Mouse (Mus musculus): ENCODE results near the gene Ipo4.

The Ipo4 gene

DNA sequence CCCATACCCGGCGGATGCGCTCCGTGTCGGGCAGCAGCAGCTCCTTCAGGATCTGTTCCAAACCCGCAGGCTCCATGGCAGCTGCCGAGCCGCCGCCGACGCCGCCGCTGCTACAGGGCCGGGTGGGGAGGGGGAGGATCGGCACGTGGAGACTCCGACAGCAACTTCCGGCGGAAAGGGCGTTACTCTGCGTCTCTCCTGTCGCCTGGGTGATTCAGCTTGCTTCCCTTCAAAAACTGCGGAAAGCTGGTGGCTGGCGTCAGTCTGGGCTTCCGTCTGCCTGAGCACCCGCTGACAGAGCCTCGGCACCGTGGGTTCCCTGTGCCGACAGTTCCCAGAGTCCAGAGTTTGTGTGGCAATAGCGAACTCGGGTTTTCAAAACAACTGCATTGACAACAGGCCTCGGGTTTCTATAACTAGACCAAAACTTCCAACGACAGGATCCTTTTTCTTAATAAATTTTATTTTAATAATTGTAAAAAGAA lies at the start of gene Ipo4:
Gene Ipo4, minus strand, starts transcription at position 435 of the 485 bp plus-strand sequence.
- DNase-seq (ENCODE audit: low spot score in 2 of 2): peak; percentile 67 to 78

DNA sequence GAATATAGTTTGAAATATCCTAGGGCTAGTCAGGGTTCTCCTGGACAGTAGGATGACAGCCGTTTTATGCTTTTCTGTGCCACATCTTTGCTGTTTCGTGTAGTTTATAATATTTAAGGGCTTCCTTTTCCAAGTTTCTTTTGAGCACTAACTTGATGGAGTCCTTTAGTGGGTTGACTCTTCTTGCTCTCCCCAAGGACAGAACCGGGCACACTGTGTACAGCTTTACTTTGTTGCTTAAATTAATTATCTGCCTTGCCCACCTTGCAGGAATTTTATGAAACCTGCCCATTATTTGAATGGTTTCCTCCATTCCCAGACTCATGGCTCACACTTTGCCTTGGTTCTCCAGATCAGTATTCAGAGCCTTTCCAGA lies 46.3 kb upstream of the Ipo4 start:
- no peak for DNase-seq (ENCODE audit: low spot score in 2 of 2)

DNA sequence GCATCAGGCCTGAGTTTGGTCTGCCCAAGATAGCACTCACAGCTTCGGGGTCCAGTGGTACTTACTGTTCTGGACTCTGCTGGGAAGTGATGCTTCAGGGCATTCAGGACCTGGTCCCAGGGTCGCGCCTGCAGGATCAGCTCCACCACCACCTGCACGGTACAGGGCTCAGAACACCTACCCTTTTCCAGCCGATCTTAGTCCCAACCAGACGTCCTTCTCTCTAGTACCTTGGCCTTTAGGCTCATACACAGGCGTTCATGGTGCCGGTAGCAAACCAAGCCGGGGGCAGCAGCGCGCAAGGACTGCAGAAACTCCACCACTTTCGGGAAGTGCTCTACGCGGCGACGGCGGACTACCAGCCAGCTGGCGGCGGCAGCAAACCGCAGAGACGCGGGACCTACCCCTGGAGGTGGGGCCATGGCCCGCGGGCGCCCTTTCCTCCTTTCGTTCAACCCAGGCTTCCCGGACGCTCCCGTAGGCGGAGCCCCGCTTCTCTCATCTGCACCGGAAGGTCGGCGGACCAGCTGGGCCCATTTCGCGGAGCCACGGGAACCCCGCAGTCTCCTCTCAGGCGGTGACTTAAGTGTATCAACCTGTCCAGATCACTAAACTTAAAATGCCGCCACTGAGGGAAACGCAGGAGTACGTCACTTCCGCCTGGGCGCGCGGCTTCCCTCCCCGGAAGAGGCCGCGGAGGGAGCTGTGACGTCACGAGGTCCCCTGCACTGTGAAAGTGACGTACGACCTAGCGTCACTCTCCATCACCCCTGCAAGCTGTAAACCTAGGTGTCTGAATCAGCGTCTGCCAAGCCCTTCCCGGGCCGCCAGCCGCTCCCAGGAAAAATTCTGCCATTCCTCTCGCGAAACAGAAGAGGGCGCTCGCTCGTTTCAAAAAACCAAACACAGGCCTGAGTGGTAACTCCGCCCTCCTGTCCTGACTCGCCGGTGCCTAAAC lies 45.7 kb upstream of the Ipo4 start, which contains the start of gene Tinf2:
Gene Tinf2, minus strand, starts transcription at position 661 of the 958 bp plus-strand sequence.
- DNase-seq (ENCODE audit: low spot score in 2 of 2): peak; percentile 96

DNA sequence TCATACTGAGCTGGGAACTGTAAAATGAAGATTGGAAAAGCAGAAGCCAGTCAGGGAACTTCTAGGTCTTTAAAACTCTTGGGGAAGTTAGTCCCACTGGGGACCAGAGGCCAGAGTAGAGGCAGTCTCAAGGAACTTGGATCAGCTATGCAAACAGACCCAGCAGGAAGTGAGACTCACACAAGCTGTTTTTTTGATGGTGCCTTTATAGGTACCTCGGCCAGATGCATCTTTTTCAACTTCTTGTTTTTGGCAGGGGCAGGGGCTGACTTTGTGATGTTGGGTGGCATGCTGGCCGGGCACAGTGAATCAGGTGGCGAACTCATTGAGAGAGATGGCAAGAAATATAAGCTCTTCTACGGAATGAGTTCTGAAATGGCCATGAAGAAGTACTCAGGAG lies 41.9 kb upstream of the Ipo4 start:
- DNase-seq (ENCODE audit: low spot score in 2 of 2): no peak

DNA sequence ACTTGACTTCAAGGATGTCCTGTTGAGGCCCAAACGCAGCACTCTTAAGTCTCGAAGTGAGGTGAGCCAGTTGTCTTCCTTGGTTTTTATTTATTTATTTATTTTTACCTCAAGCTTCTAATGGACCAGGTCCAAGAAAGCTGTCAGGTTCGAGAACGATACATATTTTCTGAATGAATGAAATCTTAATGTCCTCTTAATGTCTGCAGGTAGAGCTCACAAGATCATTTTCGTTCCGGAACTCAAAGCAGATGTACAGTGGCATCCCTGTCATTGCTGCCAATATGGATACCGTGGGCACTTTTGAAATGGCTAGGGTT lies 36.9 kb upstream of the Ipo4 start:
- DNase-seq (ENCODE audit: low spot score in 2 of 2): no peak

DNA sequence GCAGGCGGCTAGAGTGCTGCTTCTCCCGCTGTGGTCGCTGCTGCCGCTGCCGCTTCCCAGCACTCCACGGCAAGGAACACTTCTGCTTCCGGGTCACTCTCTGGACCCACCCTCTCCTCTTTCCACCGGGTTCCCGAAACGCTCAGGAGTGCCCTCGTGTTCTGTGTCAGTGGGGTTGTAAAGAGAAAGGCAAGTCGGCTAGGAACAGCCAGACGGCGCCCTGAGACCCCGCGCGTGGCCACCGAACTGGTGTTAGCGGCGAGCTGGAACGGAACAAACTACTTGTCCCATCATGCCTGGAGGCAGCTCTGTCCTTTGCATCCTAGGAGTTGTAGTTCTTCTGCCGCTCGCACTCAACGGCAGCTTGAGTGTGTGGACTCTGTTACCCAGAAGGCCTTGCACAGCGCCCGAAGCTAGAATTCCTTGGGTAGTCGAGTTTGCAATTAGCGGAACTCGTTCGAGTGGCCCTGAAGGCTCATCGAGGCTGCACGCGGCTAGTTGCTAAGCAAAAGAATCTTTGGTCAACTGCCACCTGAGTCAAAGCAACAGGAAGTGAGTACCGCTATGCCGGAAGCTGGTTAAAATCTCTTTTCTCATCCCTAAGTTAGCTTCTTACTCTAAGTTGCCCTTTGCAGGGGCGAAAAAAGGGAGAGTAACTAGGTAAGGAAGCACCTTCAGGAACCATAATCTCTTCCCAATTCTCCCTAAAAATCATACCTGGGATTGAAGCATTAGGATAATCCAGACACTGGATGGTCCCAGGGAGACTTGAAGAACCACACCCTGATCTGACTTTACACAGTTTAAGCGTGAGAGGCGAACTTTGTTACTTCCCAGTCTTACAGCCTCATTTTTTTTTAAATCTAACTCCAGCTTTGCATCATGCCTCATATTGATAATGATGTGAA lies 36.3 kb upstream of the Ipo4 start, which contains the start of the genes Gmpr2 and Nedd8:
Gene Gmpr2, plus strand, starts transcription at position 109 of the 908 bp plus-strand sequence.
Gene Nedd8, minus strand, starts transcription at position 292 of the 908 bp plus-strand sequence.
- DNase-seq (ENCODE audit: low spot score in 2 of 2): peak; percentile 87 to 93

DNA sequence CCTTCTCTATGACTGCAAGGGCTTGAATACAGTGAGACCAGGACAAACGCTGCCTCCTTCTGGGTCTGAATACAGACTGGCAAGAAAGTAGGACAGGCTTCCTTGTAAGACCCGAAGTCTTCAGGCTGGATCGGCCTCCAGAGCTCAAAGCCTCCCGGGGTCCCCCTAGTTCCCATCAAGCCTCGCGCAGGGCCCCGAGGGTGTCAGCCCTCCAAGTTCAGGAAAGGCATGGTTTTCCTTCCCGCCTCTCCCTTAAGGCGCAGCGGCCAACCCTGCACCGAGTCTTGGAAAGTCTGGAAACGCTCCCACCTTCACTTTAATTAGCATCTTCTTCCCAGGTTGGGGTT lies 35.7 kb upstream of the Ipo4 start:
- DNase-seq (ENCODE audit: low spot score in 2 of 2): no peak

DNA sequence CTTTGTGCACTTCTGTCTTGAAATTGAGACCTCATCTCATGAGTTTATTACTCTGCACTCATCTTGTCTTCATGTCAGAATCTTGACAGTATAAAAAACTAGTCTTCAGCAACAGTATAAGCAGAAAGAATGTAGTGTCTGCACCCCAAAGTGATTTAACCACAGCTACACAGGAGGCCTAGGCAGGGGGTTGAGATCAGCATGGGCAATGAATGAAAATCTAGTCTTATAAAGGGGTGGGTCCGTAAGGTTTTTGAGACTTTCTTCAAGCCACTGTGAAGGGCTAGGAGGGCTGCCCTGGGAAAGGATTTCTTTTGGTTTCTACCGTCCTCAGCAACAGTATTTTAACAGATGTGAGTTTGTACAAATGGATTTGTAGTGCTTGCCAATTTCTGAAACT lies 24.9 kb upstream of the Ipo4 start:
- no peak for DNase-seq (ENCODE audit: low spot score in 2 of 2)

DNA sequence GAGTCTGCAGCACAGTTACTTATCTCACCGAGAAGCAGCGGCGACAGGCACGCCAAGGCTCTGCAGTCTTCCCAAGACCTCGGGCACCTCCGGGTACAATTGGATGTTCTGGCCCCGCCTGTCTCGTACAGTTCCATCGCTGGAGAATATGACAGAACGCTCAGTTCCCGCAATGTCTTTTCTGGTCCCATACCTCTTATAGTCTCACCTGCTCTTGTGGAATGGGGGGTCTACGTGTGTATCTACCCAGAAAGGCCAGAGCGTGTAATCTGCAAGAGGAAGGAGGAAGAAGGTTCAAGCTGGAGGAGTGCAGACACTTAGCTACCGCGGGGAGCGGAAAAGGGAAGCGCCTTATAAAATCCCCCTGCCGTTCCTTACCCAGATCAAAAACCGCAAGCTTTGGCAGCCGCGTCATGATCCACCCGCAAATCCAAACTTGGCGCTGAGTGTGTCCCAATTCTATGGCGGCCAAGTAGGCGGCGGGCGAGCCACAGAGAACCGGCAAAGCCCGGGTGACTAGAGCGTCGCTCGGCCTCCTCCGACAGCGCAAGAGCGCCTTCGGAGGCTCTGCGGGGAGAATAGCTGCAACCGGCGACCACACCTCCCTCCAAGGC lies 24.3 kb upstream of the Ipo4 start, which contains the start of gene Mdp1:
Gene Mdp1, minus strand, starts transcription at position 549 of the 614 bp plus-strand sequence.
- peak; percentile 64 to 76 for DNase-seq (ENCODE audit: low spot score in 2 of 2)

DNA sequence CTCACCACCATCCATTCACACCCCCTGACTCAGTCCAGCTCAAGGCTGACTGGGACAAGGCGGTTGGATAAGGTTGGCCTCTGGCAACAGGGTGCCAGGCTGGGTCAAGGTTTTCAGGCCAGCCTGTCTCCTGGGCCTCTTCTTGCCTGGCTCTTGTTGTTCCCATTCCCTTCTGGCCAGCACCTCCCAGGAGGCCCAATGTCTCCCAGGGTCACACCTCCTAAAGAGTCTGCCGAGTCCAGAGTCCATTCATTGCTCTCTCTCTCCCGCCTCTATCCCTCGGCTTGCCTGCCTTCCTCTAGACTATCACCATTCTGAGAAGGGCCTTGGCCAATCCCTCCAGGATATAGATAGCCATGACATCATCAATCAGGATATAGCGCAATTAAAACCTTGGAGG lies 22.3 kb upstream of the Ipo4 start:
- DNase-seq (ENCODE audit: low spot score in 2 of 2): no peak

DNA sequence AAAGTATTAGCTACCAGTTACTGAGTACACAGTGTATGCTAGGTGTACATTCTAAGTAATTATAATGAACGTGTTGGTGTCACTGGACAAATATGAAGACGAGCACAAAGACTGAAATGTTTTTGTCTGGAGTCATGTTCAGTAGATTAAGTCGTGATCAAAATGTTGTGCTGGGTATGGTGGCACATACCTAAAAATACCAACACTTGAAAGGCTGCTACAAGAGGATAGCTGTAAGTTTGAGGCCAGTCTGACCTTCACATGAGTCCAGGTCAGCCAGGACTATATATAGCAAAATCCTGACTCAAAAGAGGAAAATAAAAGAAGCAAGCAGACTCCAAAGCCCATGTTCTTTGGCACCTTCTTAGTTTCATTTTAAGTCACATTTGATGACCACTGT lies 21.2 kb upstream of the Ipo4 start:
- no peak for DNase-seq (ENCODE audit: low spot score in 2 of 2)

DNA sequence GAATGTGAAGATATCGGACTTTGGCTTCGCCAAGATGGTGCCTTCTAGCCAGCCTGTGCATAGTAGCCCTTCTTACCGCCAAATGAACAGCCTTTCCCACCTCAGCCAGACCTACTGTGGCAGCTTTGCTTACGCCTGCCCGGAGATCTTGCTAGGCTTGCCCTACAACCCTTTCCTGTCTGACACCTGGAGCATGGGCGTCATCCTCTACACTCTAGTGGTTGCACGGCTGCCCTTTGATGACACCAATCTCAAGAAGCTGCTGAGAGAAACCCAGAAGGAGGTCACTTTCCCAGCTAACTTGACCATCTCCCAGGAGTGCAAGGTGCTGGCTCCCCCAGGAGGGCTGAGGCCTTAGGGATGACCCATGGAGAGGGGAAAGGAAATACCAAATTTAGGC lies 15.8 kb upstream of the Ipo4 start:
- no peak for DNase-seq (ENCODE audit: low spot score in 2 of 2)

DNA sequence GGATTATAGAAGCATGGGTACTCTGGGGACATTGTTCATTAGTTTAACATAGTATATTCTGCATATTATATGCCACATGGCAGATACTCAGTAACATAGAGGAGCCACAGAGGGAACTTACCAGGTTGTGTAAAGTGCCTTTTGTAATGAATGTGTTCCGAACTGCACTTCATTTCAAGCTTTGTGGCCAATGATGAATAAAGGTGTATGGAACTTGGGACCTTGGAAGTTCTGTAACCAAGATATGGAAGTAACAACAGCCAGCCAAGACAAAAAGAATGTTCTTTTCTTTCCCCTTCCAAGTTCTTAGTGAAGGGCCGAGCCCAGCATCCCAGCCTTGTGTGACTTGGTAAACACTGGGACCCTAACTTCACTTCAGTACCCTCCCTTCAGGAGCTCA lies 14.1 kb upstream of the Ipo4 start, which contains the start of gene Tssk4:
Gene Tssk4, plus strand, starts transcription at position 301 of the 400 bp plus-strand sequence.
- no peak for DNase-seq (ENCODE audit: low spot score in 2 of 2)

DNA sequence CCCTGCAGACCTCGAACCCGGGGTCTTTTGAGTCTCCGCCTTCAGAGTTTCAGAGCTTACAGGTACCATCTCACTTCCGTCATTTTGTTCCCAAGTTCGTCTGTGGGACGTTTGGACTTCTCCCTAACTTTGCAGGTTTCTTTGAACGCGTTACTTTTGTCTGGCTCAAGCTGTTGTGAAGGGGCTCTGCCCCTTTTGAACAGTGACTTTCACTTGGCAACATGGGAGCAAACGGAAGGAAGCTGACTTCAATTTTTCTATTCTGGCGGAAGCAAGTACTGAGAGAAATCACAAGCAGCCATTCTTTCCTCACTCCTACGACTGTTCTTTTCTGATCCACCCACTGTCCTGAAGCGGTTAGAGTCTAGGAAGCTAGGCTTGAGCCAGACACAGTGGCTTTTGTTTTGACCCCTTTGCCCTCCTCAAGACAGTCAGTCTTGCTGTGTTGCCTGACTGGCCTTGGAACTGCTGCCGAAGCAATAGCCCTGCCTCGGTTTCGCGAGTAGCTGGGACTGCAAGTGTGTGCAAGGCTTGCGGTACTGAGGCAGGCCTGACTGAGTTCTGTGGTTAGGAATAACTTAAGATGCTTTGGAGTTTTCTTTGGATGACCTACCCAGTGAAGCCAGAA lies 8.6 kb upstream of the Ipo4 start:
- no peak for DNase-seq (ENCODE audit: low spot score in 2 of 2)

DNA sequence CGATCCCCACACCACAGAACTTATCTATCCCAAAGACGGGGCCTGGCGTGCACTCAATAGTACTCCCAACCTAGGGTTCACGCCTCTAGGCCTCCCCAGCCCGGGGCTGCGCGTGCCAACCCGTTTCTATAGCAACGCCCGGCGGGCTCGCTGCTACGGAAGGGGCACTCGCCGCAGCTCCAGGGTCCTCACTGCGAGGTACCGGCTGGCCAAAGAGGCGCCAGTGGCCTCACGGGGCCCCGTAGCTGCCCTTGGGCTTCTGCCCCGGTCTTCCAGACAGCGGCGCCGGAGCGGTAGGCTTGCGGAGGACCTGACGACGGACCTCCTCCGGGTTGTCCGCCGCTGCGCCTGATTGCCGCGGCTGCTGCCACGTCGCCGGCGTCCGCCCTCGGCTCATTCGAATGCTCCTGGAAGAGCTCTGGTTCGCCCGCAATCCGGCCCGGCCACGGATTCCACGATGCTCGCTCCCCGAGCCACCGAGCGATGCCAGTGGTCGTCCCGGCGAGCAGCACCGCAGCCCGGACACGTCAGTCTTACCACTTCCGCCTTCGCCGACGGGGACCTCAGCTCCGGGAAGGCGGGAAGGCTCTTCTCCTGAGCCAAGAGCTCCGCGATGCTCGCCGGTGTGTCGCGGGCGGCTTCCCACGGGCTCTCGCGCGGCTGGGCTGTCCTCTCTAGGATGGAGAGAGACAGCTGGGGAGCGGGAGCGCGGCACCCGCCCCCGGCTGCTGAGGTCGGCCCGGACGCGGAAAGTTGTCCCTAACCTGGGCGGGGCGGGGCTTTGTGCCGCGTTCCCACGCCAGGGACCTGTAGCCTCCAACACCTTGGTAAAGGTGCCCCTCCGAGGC lies 7.5 kb upstream of the Ipo4 start, which contains the start of gene Tm9sf1:
Gene Tm9sf1, minus strand, starts transcription at position 747 of the 848 bp plus-strand sequence.
- DNase-seq (ENCODE audit: low spot score in 2 of 2): peak; percentile 80 to 82

DNA sequence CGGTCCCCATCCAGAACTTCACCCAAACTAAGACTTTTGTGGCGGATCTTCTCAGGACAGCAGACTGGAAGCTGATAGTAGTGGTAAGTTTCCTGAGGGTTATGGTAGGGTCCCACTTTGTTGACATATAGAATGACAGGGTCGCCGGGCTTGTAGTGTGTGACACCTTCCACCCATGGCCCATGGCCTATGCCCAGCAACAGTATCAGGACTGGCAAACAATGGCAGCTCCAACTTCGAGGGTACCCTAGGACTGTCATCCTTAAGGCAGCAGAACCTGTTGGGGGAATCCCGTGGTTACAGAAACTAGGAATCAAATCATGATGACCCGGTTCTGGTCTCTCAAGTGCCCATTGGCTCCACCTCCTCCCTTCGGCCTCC lies 6.9 kb upstream of the Ipo4 start:
- DNase-seq (ENCODE audit: low spot score in 2 of 2): no peak

DNA sequence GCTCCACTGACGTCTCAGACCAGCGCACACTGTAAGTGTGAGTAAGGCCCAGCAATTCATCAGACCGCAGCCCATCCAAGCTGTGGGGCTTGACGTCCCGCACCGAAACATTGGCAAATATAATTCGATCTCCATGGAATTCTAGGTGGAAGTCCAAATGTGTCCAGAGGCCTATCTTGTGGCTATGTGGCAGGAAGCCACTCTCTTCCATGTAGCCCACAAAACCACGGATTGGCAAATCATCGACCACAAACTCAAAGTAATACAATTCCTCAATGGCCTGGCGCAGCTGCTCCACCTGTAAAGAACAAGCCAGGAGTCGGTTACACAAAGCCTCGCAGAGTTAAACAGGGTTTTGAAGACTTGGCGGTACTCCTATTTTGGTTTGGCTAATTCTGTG lies 5.5 kb upstream of the Ipo4 start:
- DNase-seq (ENCODE audit: low spot score in 2 of 2): no peak

DNA sequence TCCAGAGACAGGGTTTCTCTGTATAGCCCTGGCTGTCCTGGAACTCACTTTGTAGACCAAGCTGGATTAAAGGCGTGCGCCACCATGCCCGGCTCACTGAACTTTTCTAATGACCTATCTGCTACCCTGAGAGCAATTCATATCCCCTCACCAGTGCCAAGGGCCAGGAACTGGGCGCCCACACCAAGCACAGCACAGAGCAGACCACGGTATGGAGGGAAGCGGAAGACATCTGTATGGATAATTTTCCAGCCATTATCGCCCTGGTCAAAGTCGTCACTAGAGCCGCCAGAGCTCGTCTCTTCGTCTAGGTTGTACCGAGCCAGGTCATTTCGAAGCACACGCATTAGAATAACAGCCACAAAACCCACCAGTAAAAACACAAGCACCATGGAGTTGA lies 5.1 kb upstream of the Ipo4 start:
- no peak for DNase-seq (ENCODE audit: low spot score in 2 of 2)

DNA sequence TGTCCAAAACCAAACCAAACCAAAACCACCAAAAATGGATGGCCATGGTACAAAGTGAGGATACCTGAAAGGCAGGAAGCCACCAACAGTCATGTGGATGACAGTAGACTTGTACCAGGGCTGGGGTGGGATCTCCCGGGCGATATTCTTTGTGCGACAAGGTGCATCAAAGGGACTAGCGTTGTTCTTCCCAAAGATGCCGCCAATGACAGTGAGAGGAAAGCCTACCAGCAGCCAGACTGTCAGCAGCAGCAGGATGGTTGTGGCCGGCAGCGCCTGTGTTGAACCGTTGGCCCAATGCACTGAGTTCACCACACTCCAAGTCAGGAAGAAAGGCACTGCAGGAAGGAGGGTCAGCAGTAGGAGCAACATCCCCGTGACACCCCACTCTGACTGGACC lies 2.0 kb upstream of the Ipo4 start, which contains the start of gene Gm49378:
Gene Gm49378, minus strand, starts transcription at position 101 of the 400 bp plus-strand sequence.
- DNase-seq (ENCODE audit: low spot score in 2 of 2): no peak

DNA sequence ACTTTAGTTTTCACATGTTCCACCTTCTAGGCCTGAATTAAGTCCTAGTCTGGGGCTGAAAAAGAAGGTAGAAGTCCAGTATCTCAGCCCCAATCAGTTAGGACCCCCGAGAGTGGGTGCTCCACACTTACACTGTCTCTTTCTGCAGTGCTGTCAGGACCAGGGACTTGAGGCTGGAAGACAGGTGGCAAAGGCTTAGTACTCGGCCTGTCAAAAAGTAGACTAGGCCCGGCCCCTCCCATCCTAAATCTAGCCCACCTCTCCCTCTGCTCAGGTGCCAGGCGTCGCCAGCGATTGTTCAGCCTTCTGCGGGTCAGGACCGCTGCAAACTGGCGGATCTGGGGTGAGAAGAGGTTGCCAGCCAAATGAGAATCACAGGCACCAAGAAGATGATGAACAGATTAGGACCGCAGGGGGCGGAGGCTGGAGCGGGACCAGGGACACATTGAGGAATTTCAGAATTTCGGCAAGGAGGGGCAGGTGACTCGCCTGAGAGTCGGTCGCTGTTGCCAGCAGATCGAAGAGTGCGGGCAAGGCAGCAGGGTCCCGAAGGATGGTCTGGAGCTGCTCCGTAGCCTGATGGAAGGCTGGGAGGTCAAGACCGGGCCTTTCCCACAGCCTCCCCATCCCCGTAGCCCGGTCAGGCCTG lies 759 bp downstream of the Ipo4 start:
- DNase-seq (ENCODE audit: low spot score in 2 of 2): no peak
